Mouse (Mus musculus) WW6 (cell line): ENCODE data around the gene Wsb2.
A peak's percentile ranks its signal among the peaks of the same experiment; 100 is the strongest.
"Not testable (repeated sequence)": the region's sequence is repeated elsewhere in the genome, so short reads cannot be mapped to it uniquely, and the experiment has no call there.

Experiments used
- DNase-seq: peaks from one replicate; pipeline ENCODE4 v3.0.0-alpha.2; 2013; ENCODE audit warnings: low read depth, low spot score

Wsb2 gene

DNA sequence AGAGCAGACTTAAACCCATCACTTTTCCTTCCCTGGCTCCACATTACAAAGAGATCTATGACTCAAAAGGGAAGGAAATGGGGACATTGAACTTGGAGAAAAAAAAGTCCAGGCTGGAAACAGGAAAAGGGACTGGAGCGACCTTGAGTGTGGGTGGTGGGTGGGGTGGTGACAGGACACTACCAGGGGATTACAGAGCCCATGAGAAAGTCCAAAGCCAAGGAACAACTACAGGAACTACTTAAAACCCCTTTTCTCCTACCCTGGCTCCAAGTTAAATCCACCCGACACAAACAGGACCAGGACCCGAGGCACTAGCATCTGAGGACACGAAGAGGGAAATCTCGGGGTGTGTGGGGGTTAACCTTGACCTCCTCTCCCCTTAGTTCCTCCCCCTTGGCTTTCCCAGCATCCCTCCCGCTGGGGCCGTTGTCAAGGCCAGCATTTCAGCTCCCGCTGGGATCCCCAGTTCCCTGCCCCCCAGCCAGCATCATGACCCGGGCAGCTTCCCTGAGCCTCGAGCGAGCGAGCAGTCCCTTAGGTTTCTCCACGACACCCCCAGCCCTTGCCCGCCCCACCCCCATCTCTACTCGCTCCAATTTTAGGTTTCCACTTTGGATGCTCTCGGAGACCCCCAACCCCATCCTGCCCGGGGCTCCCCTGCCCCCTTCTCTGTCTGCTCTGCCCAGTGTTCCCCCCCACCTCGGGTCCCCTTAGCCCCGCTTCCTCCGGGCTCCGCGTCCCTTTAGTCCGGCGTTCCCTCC lies 557 bp upstream of the Wsb2 start:
- DNase-seq: no peak

GRCm38 (mm10) chr5:117357478-117358247 lies 559 bp downstream of the Wsb2 start:
- DNase-seq: no peak

- DNase-seq: no peak
Observed at GRCm38 (mm10) chr5:117358248-117358630, 1.1 kb downstream of the Wsb2 start.

DNA sequence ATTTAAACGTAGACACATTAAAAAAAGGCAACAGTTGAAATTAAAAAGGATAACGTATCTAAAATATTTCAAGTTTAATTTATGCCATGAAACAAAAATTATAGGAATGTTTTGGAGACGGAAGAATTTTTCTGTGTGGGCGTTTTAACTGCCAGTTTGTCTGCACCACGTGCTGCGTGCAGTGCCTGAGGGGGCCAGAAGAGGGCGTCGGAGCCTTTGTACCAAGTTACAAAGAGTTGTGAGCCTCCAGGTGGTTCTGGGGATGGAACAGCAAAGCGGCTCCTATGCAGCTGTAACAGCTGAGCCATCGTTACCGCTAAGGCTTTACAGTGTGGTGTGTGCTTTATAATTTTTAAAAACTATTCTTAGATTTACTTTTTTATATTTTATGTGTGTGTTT lies 1.6 kb downstream of the Wsb2 start:
- DNase-seq: peak; percentile 71

- DNase-seq: no peak
Observed at GRCm38 (mm10) chr5:117359497-117360227, 2.6 kb downstream of the Wsb2 start.

DNA sequence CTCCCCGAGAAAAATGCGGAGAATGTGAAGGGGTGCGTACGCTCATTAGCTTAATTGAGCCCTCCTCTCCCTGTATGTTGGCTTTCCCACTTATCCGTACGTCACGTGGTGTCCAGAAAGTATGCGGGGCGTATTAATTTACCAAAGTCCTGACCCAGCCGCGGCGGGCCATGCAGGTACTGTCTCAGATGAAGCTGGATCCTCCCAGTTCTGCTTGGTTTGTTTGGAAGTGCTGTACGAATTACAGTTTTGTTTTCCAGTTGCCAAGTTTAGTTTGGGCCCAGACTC lies 3.1 kb downstream of the Wsb2 start:
- no peak for DNase-seq

DNA sequence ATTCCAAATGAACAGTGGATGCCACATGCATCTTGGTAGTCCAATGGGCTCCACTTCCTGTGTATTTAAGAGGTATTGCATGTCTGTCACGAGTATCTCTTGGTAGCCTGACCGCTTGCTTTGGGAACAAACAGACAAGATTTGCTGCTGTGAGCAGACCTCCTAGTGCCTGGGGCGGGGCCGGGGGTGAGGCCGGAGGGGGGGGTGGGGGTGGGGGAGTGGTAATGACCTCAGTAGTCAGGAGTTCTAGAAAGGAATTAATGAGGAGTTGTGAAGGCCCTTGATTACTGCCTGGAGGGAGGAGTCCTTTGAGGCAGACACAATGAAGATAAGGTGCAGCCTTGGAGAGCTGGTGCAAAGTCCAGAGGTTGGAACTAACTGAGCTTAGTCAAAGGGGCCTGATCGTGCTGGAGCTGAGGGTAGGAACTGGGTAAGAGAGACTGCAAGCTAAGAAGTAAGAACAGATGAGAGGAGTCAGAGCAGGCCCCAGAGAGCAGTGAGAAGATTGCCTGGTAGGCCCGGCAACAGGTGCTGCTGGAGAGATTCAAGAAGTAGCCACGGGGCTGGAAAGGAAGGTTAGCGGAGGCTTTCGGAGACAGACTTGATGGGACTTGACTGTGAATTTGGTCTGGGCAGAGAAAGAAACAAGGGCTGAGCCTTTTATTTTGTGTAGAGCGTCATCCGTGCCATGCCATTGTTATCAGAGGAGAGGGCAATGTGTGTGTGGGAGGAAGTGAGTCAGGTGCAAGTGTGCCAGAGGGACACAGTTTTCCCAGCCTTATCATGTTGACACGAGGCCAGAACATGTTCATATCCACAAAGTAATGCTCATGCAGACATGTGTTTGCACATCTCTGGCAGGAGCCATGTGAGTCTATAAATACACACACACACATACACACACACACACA lies 3.8 kb downstream of the Wsb2 start:
- DNase-seq: no peak

- DNase-seq: no peak
Observed at GRCm38 (mm10) chr5:117361590-117361989, 4.5 kb downstream of the Wsb2 start.

- DNase-seq: no peak
Observed at GRCm38 (mm10) chr5:117363066-117363782, 6.1 kb downstream of the Wsb2 start.

DNA sequence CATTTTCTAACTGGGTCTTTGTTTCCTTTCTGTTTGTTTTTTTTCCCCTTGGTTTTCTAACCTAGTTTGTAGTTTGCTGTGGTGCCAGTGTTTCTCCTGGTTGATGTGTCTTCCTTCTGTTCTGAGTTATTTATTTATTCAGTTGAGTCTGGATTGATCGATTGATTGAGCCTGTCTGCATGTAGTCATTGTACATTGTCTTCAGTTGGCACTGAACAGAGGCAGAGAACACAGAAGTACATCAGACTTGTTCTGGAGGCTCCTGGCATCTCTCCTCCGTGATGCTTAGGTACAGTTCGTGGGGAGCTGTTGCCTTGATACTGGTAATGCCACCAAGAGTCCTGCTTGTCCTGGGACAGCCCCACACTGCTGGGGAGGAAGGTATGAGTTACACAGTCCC lies 7.7 kb downstream of the Wsb2 start:
- DNase-seq: no peak

- DNase-seq: no peak
Observed at GRCm38 (mm10) chr5:117365904-117366561, 8.9 kb downstream of the Wsb2 start.

DNA sequence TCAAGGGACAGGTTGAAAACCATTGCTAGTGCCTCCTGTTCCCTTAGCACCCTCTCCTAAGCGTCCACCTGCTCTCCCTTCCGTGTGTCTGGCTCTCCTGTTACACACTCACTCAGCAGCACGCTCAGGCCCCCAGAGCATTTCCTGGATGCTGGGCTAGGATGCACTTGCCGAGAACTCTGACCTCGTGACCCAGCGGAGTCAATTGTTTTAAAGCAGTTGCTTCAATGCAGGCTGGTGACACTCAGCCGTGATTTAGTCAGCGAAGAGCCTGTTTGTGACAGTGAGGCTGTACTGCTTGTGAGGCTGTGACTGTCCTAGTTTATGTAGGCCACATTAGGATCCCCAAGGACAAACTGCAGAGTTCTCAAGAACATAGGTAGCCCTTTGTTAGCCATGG lies 10.1 kb downstream of the Wsb2 start:
- DNase-seq: no peak

GRCm38 (mm10) chr5:117370592-117370991 lies 13.5 kb downstream of the Wsb2 start:
- no peak for DNase-seq

DNA sequence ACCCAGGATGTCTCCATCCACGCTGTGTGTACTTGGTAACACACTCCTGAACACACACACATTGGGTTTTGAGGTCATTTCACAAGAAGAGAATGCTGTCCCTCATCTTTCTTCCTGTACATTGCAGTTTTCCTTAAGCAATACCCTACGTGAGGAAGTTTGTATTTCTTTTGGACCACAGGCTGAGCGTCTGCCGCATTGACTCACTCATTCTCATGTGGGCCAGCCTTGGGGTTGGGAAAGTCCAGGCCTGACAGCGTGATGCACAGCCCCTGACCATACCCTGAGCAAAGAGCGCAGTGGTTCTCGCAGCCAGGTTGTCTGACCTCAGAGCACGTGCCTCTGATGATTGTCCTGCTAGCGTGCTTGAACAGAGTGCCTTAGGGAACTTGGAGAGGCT lies 16.3 kb downstream of the Wsb2 start:
- no peak for DNase-seq

DNA sequence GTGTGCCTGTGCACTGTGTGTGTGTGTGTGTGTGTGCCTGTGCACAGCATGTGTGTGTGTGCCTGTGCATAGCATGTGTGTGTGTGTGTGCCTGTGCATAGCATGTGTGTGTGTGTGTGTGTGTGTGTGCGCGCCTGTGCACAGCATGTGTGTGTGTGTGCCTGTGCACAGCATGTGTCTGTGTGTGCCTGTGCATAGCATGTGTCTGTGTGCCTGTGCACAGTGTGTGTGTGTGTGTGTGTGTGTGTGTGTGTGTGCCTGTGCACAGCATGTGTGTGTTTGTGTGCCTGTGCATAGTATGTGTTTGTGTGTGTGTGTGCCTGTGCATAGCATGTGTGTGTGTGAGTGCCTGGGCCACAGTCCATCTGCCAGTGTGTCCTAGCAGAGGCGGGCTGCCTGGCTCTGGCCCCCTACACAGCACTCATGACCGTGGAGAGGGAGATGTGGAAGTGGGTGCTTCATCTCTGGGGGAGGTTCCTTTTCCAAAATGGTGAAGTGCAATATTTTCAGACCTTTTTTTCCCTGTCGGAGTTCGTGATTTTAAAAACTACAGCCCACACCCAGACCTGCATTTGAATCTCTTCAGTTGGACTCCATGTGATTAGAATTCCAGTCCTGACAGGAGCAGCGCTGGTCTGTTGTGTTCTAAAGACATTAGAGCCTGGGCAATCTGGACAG lies 17.4 kb downstream of the Wsb2 start:
- no peak for DNase-seq

DNA sequence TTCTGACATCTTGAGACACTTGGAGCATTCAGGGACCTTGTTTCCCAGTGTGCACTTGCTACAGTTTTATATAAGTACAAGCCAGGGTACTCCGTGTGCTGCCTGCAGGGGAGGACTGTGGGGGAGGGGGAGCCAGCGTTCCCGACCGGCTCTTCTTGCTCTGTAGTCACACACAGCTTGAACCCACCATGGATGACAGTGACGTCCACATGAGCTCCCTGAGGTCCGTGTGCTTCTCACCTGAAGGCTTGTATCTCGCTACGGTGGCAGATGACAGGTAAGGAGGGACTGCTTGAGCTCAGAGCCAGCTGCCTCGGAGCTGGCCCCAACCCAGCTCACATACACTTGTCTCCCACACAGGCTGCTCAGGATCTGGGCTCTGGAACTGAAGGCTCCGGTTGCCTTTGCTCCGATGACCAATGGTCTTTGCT lies 19.2 kb downstream of the Wsb2 start:
- no peak for DNase-seq

DNA sequence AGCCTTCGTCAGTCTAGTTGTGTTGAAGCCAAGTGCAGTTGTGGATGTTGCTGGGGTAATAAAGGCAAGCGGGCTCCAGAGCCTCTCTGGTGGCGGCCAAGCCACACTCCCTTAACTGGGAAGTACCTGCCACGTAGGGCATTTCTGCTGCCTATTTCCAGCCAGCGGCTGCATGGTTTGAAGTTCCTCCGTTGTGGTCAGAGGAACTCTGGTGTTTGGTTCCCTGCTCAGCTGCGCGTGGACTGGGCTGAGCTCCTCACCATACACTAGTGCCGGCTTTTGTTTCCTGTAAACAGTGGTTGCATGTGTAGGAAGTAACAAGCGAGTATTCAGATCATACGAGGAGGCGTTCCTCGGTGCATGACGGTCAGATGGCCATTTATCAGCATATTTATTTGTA lies 20.6 kb downstream of the Wsb2 start:
- not testable (repeated sequence) for DNase-seq

- no peak for DNase-seq
Observed at GRCm38 (mm10) chr5:117380199-117380598, 23.1 kb downstream of the Wsb2 start.

DNA sequence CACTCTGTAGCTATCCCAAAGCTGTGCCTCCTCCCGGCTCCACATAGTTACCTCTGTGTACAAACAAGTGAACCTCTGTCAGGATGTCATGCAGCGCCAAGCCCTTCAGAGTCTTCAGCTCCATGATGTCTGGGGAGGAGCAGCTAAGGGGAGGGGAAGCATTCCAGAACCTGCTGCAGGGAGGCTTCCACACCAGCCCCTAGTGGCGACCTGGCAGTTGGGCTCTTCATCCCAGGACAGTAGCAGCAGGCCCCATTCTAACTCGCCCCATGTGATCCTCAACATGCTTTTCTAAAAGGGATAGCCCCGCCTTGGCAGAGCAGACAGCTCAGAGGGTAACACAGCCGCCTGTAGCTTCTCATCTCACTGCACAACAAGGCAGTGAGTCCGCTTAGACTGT lies 24.7 kb downstream of the Wsb2 start:
- no peak for DNase-seq

GRCm38 (mm10) chr5:117383198-117383597 lies 26.1 kb downstream of the Wsb2 start:
- no peak for DNase-seq
